ENCODE assay signal across 8 mouse cellular contexts in genomic region chr1:186703256-186703979, GRCm38 (mm10). TPM values are rescaled to one million over a fixed set of nuclear protein-coding genes. Genes with fewer than 3 reads are reported as not detected.
DNase-seq lines count a peak whose midpoint lies in the region; ATAC-seq and TF ChIP-seq lines count a peak whose summit lies in the region.

No protein-coding gene starts in this region.

- H3K79me2 ChIP-seq in myocyte (ENCODE audit: control insufficient read depth, insufficient read depth): peaks cover 43% of the 10 kb centered on the region

- H3K4me1 ChIP-seq in kidney, embryonic 14.5 days (ENCODE audit: control insufficient read depth, insufficient read depth, low read length): 0 out of 2 replicates have a peak, but pooled peaks cover 3% of the 10 kb centered on the region
- H3K4me1 ChIP-seq in forebrain, embryonic 13.5 days: peaks cover 31% of the 10 kb centered on the region
- 0 out of 2 replicates have a peak, but pooled peaks cover 3% of the 10 kb centered on the region for H3K4me1 ChIP-seq in kidney, postnatal 0 days (replicated peaks; ENCODE audit: insufficient read depth, low read length)

- H3K4me2 ChIP-seq in kidney, embryonic 14.5 days (replicated peaks; ENCODE audit: low read depth, low read length): peak overlapping the region; percentile 88
- peak overlapping the region; percentile 97 for H3K4me2 ChIP-seq in forebrain, embryonic 13.5 days
- H3K4me2 ChIP-seq in kidney, postnatal 0 days (ENCODE audit: low read length): peak overlapping the region; percentile 92
- peak overlapping the region; percentile 92 for H3K4me2 ChIP-seq in myocyte (ENCODE audit: low read depth)

- no peaks in the 10 kb centered on the region for H3K27me3 ChIP-seq in kidney, embryonic 14.5 days (ENCODE audit: control insufficient read depth, insufficient read depth, low read length)
- peaks cover 14% of the 10 kb centered on the region for H3K27me3 ChIP-seq in forebrain, embryonic 13.5 days
- no peaks in the 10 kb centered on the region for H3K27me3 ChIP-seq in kidney, postnatal 0 days (ENCODE audit: insufficient read depth, low read length)
- H3K27me3 ChIP-seq in myocyte (ENCODE audit: control insufficient read depth, insufficient read depth, insufficient read length): no peaks in the 10 kb centered on the region

- H3K4me3 ChIP-seq in kidney, embryonic 14.5 days (ENCODE audit: low read length): peak overlapping the region; percentile 65
- peak overlapping the region; percentile 64 for H3K4me3 ChIP-seq in forebrain, embryonic 13.5 days
- peak overlapping the region; percentile 49 for H3K4me3 ChIP-seq in kidney, postnatal 0 days (replicated peaks; ENCODE audit: low read depth, low read length)
- peak overlapping the region; percentile 96 for H3K4me3 ChIP-seq in myocyte

- peak overlapping the region; percentile 78 for H3K9ac ChIP-seq in kidney, embryonic 14.5 days (ENCODE audit: low read depth, low read length)
- H3K9ac ChIP-seq in forebrain, embryonic 13.5 days: peak overlapping the region; percentile 78
- H3K9ac ChIP-seq in kidney, postnatal 0 days (ENCODE audit: low read depth, low read length): peak overlapping the region; percentile 63

- H3K27ac ChIP-seq in kidney, embryonic 14.5 days (ENCODE audit: low read depth, low read length): peak overlapping the region; percentile 70
- H3K27ac ChIP-seq in forebrain, embryonic 13.5 days: no peak overlapping the region
- H3K27ac ChIP-seq in kidney, postnatal 0 days: peak overlapping the region; percentile 58

- no peak for TF ChIP-seq CTCF in kidney, postnatal 0 days (IDR thresholded peaks at IDR 0.05; ENCODE audit: low read depth)

- no peaks in the 10 kb centered on the region for H3K9me3 ChIP-seq in kidney, embryonic 14.5 days (ENCODE audit: control insufficient read depth, low read length)
- no peaks in the 10 kb centered on the region for H3K9me3 ChIP-seq in forebrain, embryonic 13.5 days (replicated peaks)
- no peaks in the 10 kb centered on the region for H3K9me3 ChIP-seq in kidney, postnatal 0 days (replicated peaks; ENCODE audit: low read length)

- peak overlapping the region; percentile 11 for H3ac ChIP-seq in myocyte (ENCODE audit: control insufficient read depth, insufficient read length)

- DNase-seq in kidney, postnatal 14 days: no peak
- peak; percentile 74 for DNase-seq in kidney, postnatal 0 days (ENCODE audit: low spot score)
- DNase-seq in urinary bladder, adult 2 months (ENCODE audit: low spot score): no peak
- DNase-seq in yolk sac, embryonic 10.5 days (ENCODE audit: low spot score): no peak
- DNase-seq in adrenal gland, postnatal 14 days: no peak

- H3K36me3 ChIP-seq in kidney, embryonic 14.5 days (ENCODE audit: control insufficient read depth, insufficient read depth, low read length): no peaks in the 10 kb centered on the region
- no peaks in the 10 kb centered on the region for H3K36me3 ChIP-seq in forebrain, embryonic 13.5 days (ENCODE audit: poor library complexity, severe bottlenecking)
- no peaks in the 10 kb centered on the region for H3K36me3 ChIP-seq in kidney, postnatal 0 days (ENCODE audit: insufficient read depth, low read length)
- no peaks in the 10 kb centered on the region for H3K36me3 ChIP-seq in myocyte (ENCODE audit: control insufficient read depth, insufficient read depth)

- WGBS in kidney, embryonic 14.5 days: under 1% methylated on average over 15 of the region's 15 CpGs
- WGBS in forebrain, embryonic 13.5 days: 1% methylated on average over 15 of the region's 15 CpGs
- 2% methylated on average over 15 of the region's 15 CpGs for WGBS in kidney, postnatal 0 days

- no peak for ATAC-seq in kidney, embryonic 14.5 days (ENCODE audit: low FRiP score, low TSS enrichment)
- no peak for ATAC-seq in forebrain, embryonic 13.5 days
- no peak for ATAC-seq in kidney, postnatal 0 days (replicated peaks; ENCODE audit: low FRiP score, low read depth)

- no peak for TF ChIP-seq POLR2A in myocyte (IDR thresholded peaks at IDR 0.05; ENCODE audit: insufficient read length, low read depth)

TF ChIP-seq in myocyte, 11 proteins besides CTCF, POLR2A, EP300 and RAD21:
- no peak for TF ChIP-seq POLR2AphosphoS2 (IDR thresholded peaks at IDR 0.05; ENCODE audit: insufficient read length, low read depth)
- TF ChIP-seq USF1 (IDR thresholded peaks at IDR 0.05; ENCODE audit: low read depth): no peak
- no peak for TF ChIP-seq TCF12 (IDR thresholded peaks at IDR 0.05; ENCODE audit: insufficient read depth, poor library complexity, severe bottlenecking)
- no peak for TF ChIP-seq TCF3 (IDR thresholded peaks at IDR 0.05; ENCODE audit: insufficient read length, low read depth)
- TF ChIP-seq E2F4 (IDR thresholded peaks at IDR 0.05; ENCODE audit: insufficient read depth): no peak
- TF ChIP-seq MYOG (IDR thresholded peaks at IDR 0.05; ENCODE audit: control insufficient read depth in 1 of 3, insufficient read depth in 1 of 3, insufficient read length in 2 of 3, low read depth in 2 of 3): no peak
- TF ChIP-seq MAX (IDR thresholded peaks at IDR 0.05; ENCODE audit: low read depth): no peak
- no peak for TF ChIP-seq REST (IDR thresholded peaks at IDR 0.05; ENCODE audit: insufficient read depth, insufficient read length)
- no peak for TF ChIP-seq MYOD1 (IDR thresholded peaks at IDR 0.05; ENCODE audit: control insufficient read depth in 1 of 3, insufficient read length in 2 of 3, low read depth in 2 of 3)

RNA-seq across cellular contexts. Expression of gene Tgfb2, which starts 2.4 kb away (rescaled TPM):
- 13.6 and 15.4 TPM in 2 replicates for polyA plus RNA-seq in kidney, embryonic 14.5 days (2014; fragmentation: Nextera tagmentation; extraction: Ambion mirVana)
- 11.1 and 14.1 TPM in 2 replicates for polyA plus RNA-seq in forebrain, embryonic 13.5 days (2015; fragmentation: Nextera tagmentation; extraction: Ambion mirVana)
- 15.4 and 17.1 TPM in 2 replicates for polyA plus RNA-seq in kidney, postnatal 0 days (2015; fragmentation: Nextera tagmentation; extraction: Ambion mirVana)
- polyA plus RNA-seq in myocyte (2012; fragmentation: generic; extraction: Trizol): 9.3 TPM
- 6.1 and 10.6 TPM in 2 replicates for polyA plus RNA-seq in urinary bladder, adult 2 months (2012; rRNA removed)
- total RNA-seq in adrenal gland, postnatal 14 days (2021): 2.7 and 3.1 TPM in 2 replicates

RNA-seq across cellular contexts. Expression of gene Rrp15, which starts 45.7 kb away (rescaled TPM):
- 86.7 and 116 TPM in 2 replicates for polyA plus RNA-seq in kidney, embryonic 14.5 days (2014; fragmentation: Nextera tagmentation; extraction: Ambion mirVana)
- polyA plus RNA-seq in forebrain, embryonic 13.5 days (2015; fragmentation: Nextera tagmentation; extraction: Ambion mirVana): 44.1 and 46.5 TPM in 2 replicates
- polyA plus RNA-seq in kidney, postnatal 0 days (2015; fragmentation: Nextera tagmentation; extraction: Ambion mirVana): 57.5 and 57.8 TPM in 2 replicates
- polyA plus RNA-seq in myocyte (2012; fragmentation: generic; extraction: Trizol): 19.9 TPM
- 17.1 and 17.9 TPM in 2 replicates for polyA plus RNA-seq in urinary bladder, adult 2 months (2012; rRNA removed)
- total RNA-seq in adrenal gland, postnatal 14 days (2021): 26.9 and 31.7 TPM in 2 replicates
